ENCODE assay signal across 20 mouse cellular contexts in genomic region chr7:98402582-98403574, GRCm38 (mm10). TPM values are rescaled to one million over a fixed set of nuclear protein-coding genes. Genes with fewer than 3 reads are reported as not detected.
DNase-seq lines count a peak whose midpoint lies in the region; ATAC-seq and TF ChIP-seq lines count a peak whose summit lies in the region.
"Had no signal": no experiment of that assay in that cellular context is flagged by ENCODE, and none has a peak within 500 bp of the region (broad histone marks: within the 10 kb centered on the region; RNA-seq: fewer than 3 reads in every experiment).

No protein-coding gene starts in this region.

- no peaks in the 10 kb centered on the region for H3K9me3 ChIP-seq in hindbrain, embryonic 14.5 days (ENCODE audit: control insufficient read depth, low read length)
- no peaks in the 10 kb centered on the region for H3K9me3 ChIP-seq in hindbrain, embryonic 10.5 days
- H3K9me3 ChIP-seq in hindbrain, postnatal 0 days (ENCODE audit: low read length), result no peaks in the 10 kb centered on the region
- H3K9me3 ChIP-seq: intestine, embryonic 15.5 days; midbrain, embryonic 12.5 days; stomach, embryonic 15.5 days had no signal

- no peak overlapping the region for H3K27ac ChIP-seq in hindbrain, embryonic 14.5 days
- H3K27ac ChIP-seq in hindbrain, embryonic 10.5 days, result no peak overlapping the region; the same call in 1 of the 2 replicates
- peak overlapping the region; percentile 70 for H3K27ac ChIP-seq in hindbrain, postnatal 0 days
- no peak overlapping the region for H3K27ac ChIP-seq in layer of hippocampus, adult 2 months
- H3K27ac ChIP-seq: heart, adult 2 months; intestine, embryonic 15.5 days; kidney, postnatal 0 days; midbrain, embryonic 12.5 days; stomach, embryonic 15.5 days had no signal

- WGBS in hindbrain, embryonic 14.5 days, result 46% methylated on average over 15 of the region's 15 CpGs
- 72% methylated on average over 15 of the region's 15 CpGs for WGBS in hindbrain, embryonic 10.5 days
- 47% methylated on average over 14 of the region's 15 CpGs for WGBS in hindbrain, postnatal 0 days

- DNase-seq in hindbrain, embryonic 14.5 days (ENCODE audit: low spot score), result no peak
- DNase-seq in hindbrain, embryonic 10.5 days (ENCODE audit: low spot score), result no peak
- peak; percentile 54 for DNase-seq in cerebellum, adult 11 months
- peak; percentile 80 to 85 for DNase-seq in cerebellum, postnatal 10 days
- DNase-seq in hindbrain, postnatal 0 days (ENCODE audit: low spot score), result peak; percentile 71
- no peak for DNase-seq in layer of hippocampus, adult 2 months (ENCODE audit: low spot score in 2 of 2)
- DNase-seq in thymus, postnatal 10 days (ENCODE audit: low spot score in 2 of 2), result no peak
- DNase-seq: embryo, embryonic 11 days; heart, adult 2 months; liver; lung, postnatal 36 days had no signal

- H3K4me1 ChIP-seq in hindbrain, embryonic 14.5 days (replicated peaks; ENCODE audit: control insufficient read depth, insufficient read depth, low read length), result peaks cover 20% of the 10 kb centered on the region
- H3K4me1 ChIP-seq in hindbrain, embryonic 10.5 days (replicated peaks), result peaks cover 15% of the 10 kb centered on the region
- H3K4me1 ChIP-seq in hindbrain, postnatal 0 days (ENCODE audit: insufficient read depth, low read length), result peaks cover 10% of the 10 kb centered on the region; the same call in 1 of the 2 replicates
- H3K4me1 ChIP-seq: intestine, embryonic 15.5 days; stomach, embryonic 15.5 days had no signal

- H3K4me3 ChIP-seq in hindbrain, embryonic 14.5 days (replicated peaks; ENCODE audit: low read length), result no peak overlapping the region
- no peak overlapping the region for H3K4me3 ChIP-seq in hindbrain, embryonic 10.5 days
- H3K4me3 ChIP-seq in hindbrain, postnatal 0 days (ENCODE audit: low read length), result no peak overlapping the region
- H3K4me3 ChIP-seq in layer of hippocampus, adult 2 months, result no peak overlapping the region
- H3K4me3 ChIP-seq: erythroblast, embryonic 14.5 days; heart, adult 2 months; intestine, embryonic 15.5 days; midbrain, embryonic 12.5 days; stomach, embryonic 15.5 days had no signal

- no peak overlapping the region for H3K9ac ChIP-seq in hindbrain, embryonic 14.5 days
- H3K9ac ChIP-seq in hindbrain, postnatal 0 days (replicated peaks; ENCODE audit: low read length), result no peak overlapping the region
- H3K9ac ChIP-seq: intestine, embryonic 15.5 days; midbrain, embryonic 12.5 days; stomach, embryonic 15.5 days had no signal

- ATAC-seq in hindbrain, embryonic 14.5 days (ENCODE audit: low FRiP score), result peak; percentile 59; the same call in 1 of the 2 replicates
- ATAC-seq in hindbrain, postnatal 0 days, result peak; percentile 90
- no peak for ATAC-seq in megakaryocyte, adult 5-6 weeks (ENCODE audit: poor library complexity, severe bottlenecking)
- ATAC-seq: intestine, embryonic 15.5 days had no signal

- no peaks in the 10 kb centered on the region for H3K27me3 ChIP-seq in hindbrain, embryonic 14.5 days (ENCODE audit: control insufficient read depth, insufficient read depth, low read length)
- no peaks in the 10 kb centered on the region for H3K27me3 ChIP-seq in hindbrain, embryonic 10.5 days (ENCODE audit: insufficient read depth, poor library complexity, severe bottlenecking)
- no peaks in the 10 kb centered on the region for H3K27me3 ChIP-seq in hindbrain, postnatal 0 days (ENCODE audit: insufficient read depth, low read length)
- H3K27me3 ChIP-seq: intestine, embryonic 15.5 days; midbrain, embryonic 12.5 days; stomach, embryonic 15.5 days had no signal

- no peaks in the 10 kb centered on the region for H3K36me3 ChIP-seq in hindbrain, embryonic 14.5 days (replicated peaks; ENCODE audit: control insufficient read depth, insufficient read depth)
- H3K36me3 ChIP-seq in hindbrain, embryonic 10.5 days, result no peaks in the 10 kb centered on the region
- H3K36me3 ChIP-seq in hindbrain, postnatal 0 days (ENCODE audit: insufficient read depth, low read length), result no peaks in the 10 kb centered on the region
- H3K36me3 ChIP-seq: intestine, embryonic 15.5 days; midbrain, embryonic 12.5 days; stomach, embryonic 15.5 days had no signal

- TF ChIP-seq CTCF in hindbrain, postnatal 0 days (IDR thresholded peaks at IDR 0.05; ENCODE audit: low read depth), result no peak
- no peak for TF ChIP-seq CTCF in layer of hippocampus, adult 2 months (conservative IDR thresholded peaks at IDR 0.05)

- no peak overlapping the region for H3K4me2 ChIP-seq in hindbrain, embryonic 14.5 days (replicated peaks)
- no peak overlapping the region for H3K4me2 ChIP-seq in hindbrain, postnatal 0 days (ENCODE audit: low read depth, low read length)
- H3K4me2 ChIP-seq: intestine, embryonic 15.5 days; midbrain, embryonic 12.5 days; stomach, embryonic 15.5 days had no signal

RNA-seq across cellular contexts. Expression of gene Gucy2d, which starts 37.3 kb away (rescaled TPM):
- 0.19 and 0.39 TPM in 2 replicates for polyA plus RNA-seq in hindbrain, embryonic 14.5 days (2014; fragmentation: Nextera tagmentation; extraction: Ambion mirVana)
- polyA plus RNA-seq in hindbrain, embryonic 10.5 days (2016; fragmentation: Nextera tagmentation; extraction: Ambion mirVana), result not detected in 2 replicates
- 0.18 TPM in 1 of 2 replicates, not detected in the other for total RNA-seq in hindbrain, postnatal 0 days (2014; rRNA removed)
- 0.18 and 0.20 TPM in 2 replicates for polyA plus RNA-seq in hindbrain, postnatal 0 days (2015; fragmentation: Nextera tagmentation; extraction: Ambion mirVana)
- total RNA-seq in megakaryocyte, adult 5-6 weeks (2015), result not detected in 2 replicates
- not detected in 2 replicates for total RNA-seq in megakaryocyte, adult 5-6 weeks (2017)
- not detected for total RNA-seq in layer of hippocampus, adult 2 months (2021)
- total RNA-seq: left cerebral cortex, postnatal 10 days had no signal
- polyA plus RNA-seq: C2C12; erythroblast, embryonic 14.5 days; kidney, postnatal 0 days; midbrain, embryonic 12.5 days; thymus, postnatal 0 days had no signal

RNA-seq across cellular contexts. Expression of gene Tsku, which starts 41.8 kb away (rescaled TPM):
- polyA plus RNA-seq in hindbrain, embryonic 14.5 days (2014; fragmentation: Nextera tagmentation; extraction: Ambion mirVana), result 9.5 and 11.7 TPM in 2 replicates
- 8.1 and 10.2 TPM in 2 replicates for polyA plus RNA-seq in hindbrain, embryonic 10.5 days (2016; fragmentation: Nextera tagmentation; extraction: Ambion mirVana)
- total RNA-seq in hindbrain, postnatal 0 days (2014; rRNA removed), result 37.6 and 48.8 TPM in 2 replicates
- polyA plus RNA-seq in hindbrain, postnatal 0 days (2015; fragmentation: Nextera tagmentation; extraction: Ambion mirVana), result 9.4 and 11.1 TPM in 2 replicates
- not detected in 2 replicates for total RNA-seq in megakaryocyte, adult 5-6 weeks (2015)
- 0.07 and 0.37 TPM in 2 replicates for total RNA-seq in megakaryocyte, adult 5-6 weeks (2017)
- 1 to 10 TPM; 1.7 to 2.0 TPM for total RNA-seq in layer of hippocampus, adult 2 months (2021)
- polyA plus RNA-seq: erythroblast, embryonic 14.5 days had no signal

Comparison
In these comparisons a context has a peak if more than half of its experiments do, and no peak if none do; other contexts are left out.
1. DNase-seq: peak in cerebellum, adult 11 months (single experiment), cerebellum, postnatal 10 days (2 of 2) and hindbrain, postnatal 0 days (single experiment); none in hindbrain, embryonic 14.5 days (single experiment), hindbrain, embryonic 10.5 days (single experiment), layer of hippocampus, adult 2 months (0 of 2) and thymus, postnatal 10 days (0 of 2).
2. RNA of gene Tsku, which starts 41.8 kb away (total RNA-seq): 37.6 to 48.8 TPM in hindbrain, postnatal 0 days; 1.7 to 2.0 TPM in layer of hippocampus, adult 2 months and 0.07 to 0.37 TPM in megakaryocyte, adult 5-6 weeks; every median in the first group is over 10 times any median in the second.